Mouse (Mus musculus) MEL (cell line): Measurements from ENCODE around the gene Pum1. TPM values are rescaled to one million over a fixed set of nuclear protein-coding genes. Genes with fewer than 3 reads are reported as not detected.

Experiments
- DNase-seq: peaks from one replicate; pipeline ENCODE4 v3.0.0; 2011; ENCODE audit warnings: low read depth, low spot score
- H3K27ac ChIP-seq: 2 replicates; pipeline ENCODE4 v1.5.1; 2012; ENCODE audit warnings: low read depth, mild to moderate bottlenecking, control low read depth, low read length, moderate library complexity; ENCODE audit not compliant: control insufficient read depth
- H3K27me3 ChIP-seq, 2 experiments: fragments of 150-350 bp in 1 of 2; sonication (generic) in 1 of 2; 2 replicates each; pipeline ENCODE4 v1.6.1; 2012; ENCODE audit warnings: low read length in 2 of 2, mild to moderate bottlenecking in 2 of 2, improper control_type of control experiment in 1 of 2, moderate library complexity in 1 of 2; ENCODE audit not compliant: insufficient read depth in 2 of 2, control insufficient read depth in 1 of 2
- H3K36me3 ChIP-seq, 2 experiments: 2 replicates each; pipeline ENCODE4 v1.6.1; 2012 to 2014; ENCODE audit warnings: low read length in 2 of 2, improper control_type of control experiment in 1 of 2, inconsistent platforms in 1 of 2, mild to moderate bottlenecking in 1 of 2; ENCODE audit not compliant: insufficient read depth in 2 of 2, control insufficient read depth in 1 of 2
- H3K4me1 ChIP-seq, 2 experiments: fragments of 150-350 bp in 1 of 2; sonication (generic) in 1 of 2; 2 replicates each; pipeline ENCODE4 v1.6.1; 2012; ENCODE audit warnings: low read length in 2 of 2, improper control_type of control experiment in 1 of 2, mild to moderate bottlenecking in 1 of 2; ENCODE audit not compliant: insufficient read depth in 2 of 2, control insufficient read depth in 1 of 2
- H3K4me3 ChIP-seq, 2 experiments: fragments of 150-350 bp in 1 of 2; sonication (generic) in 1 of 2; 2 replicates each; pipeline ENCODE4 v1.5.1; 2012; ENCODE audit warnings: low read depth in 2 of 2, low read length in 2 of 2, mild to moderate bottlenecking in 2 of 2, moderate library complexity in 2 of 2, control low read depth in 1 of 2, improper control_type of control experiment in 1 of 2; ENCODE audit not compliant: control insufficient read depth in 1 of 2, insufficient read depth in 1 of 2
- H3K79me2 ChIP-seq: 2 replicates; pipeline ENCODE4 v1.6.1; 2012; ENCODE audit warnings: mild to moderate bottlenecking, low read length, moderate library complexity; ENCODE audit not compliant: control insufficient read depth, poor library complexity, insufficient read depth
- H3K9ac ChIP-seq: 2 replicates; pipeline ENCODE4 v1.6.1; 2012; ENCODE audit warnings: low read depth, mild to moderate bottlenecking, control low read depth, low read length, moderate library complexity; ENCODE audit not compliant: control insufficient read depth, poor library complexity, severe bottlenecking
- H3K9me3 ChIP-seq: fragments of 150-350 bp; sonication (generic); replicated peaks from 2 replicates; pipeline ENCODE4 v1.6.1; 2012; ENCODE audit warnings: mild to moderate bottlenecking, low read length, improper control_type of control experiment, moderate library complexity; ENCODE audit not compliant: insufficient read depth
- E2F4 ChIP-seq: IDR thresholded peaks from 2 replicates; pipeline ENCODE4 v1.6.1; 2011; ENCODE audit warnings: low read depth, low read length, improper control_type of control experiment, borderline replicate concordance
- ELF1 ChIP-seq: IDR thresholded peaks from 2 replicates; pipeline ENCODE4 v1.6.1; 2014; ENCODE audit warnings: low read depth, mild to moderate bottlenecking, inconsistent platforms, low read length, improper control_type of control experiment, moderate library complexity
- EP300 ChIP-seq, 2 experiments: IDR thresholded peaks; 2 replicates each; pipeline ENCODE4 v1.6.1; 2011; ENCODE audit warnings: improper control_type of control experiment in 2 of 2, low read length in 2 of 2, low read depth in 1 of 2, mild to moderate bottlenecking in 1 of 2
- HCFC1 ChIP-seq: IDR thresholded peaks from 2 replicates; pipeline ENCODE4 v1.6.1; 2012; ENCODE audit warnings: low read depth, mild to moderate bottlenecking, inconsistent platforms, low read length, improper control_type of control experiment, moderate library complexity
- KAT2A ChIP-seq: conservative IDR thresholded peaks from 2 replicates; pipeline ENCODE4 v1.6.1; 2012; ENCODE audit warnings: low read depth, low read length, improper control_type of control experiment, inconsistent platforms
- MAFK ChIP-seq: IDR thresholded peaks from 2 replicates; pipeline ENCODE4 v1.6.1; 2011; ENCODE audit warnings: low read depth, mild to moderate bottlenecking, low read length, improper control_type of control experiment, borderline replicate concordance
- MAZ ChIP-seq: IDR thresholded peaks from 2 replicates; pipeline ENCODE4 v1.6.1; 2012; ENCODE audit warnings: low read depth, mild to moderate bottlenecking, inconsistent platforms, low read length, improper control_type of control experiment
- MEF2A ChIP-seq: IDR thresholded peaks from 2 replicates; pipeline ENCODE4 v1.6.1; 2014; ENCODE audit warnings: low read depth, mild to moderate bottlenecking, inconsistent platforms, low read length, improper control_type of control experiment; ENCODE audit not compliant: poor library complexity, insufficient replicate concordance, severe bottlenecking; ENCODE audit errors: extremely low read depth
- NELFE ChIP-seq: IDR thresholded peaks from 2 replicates; pipeline ENCODE4 v1.6.1; 2011; ENCODE audit warnings: low read depth, low read length, improper control_type of control experiment
- POLR2AphosphoS5 ChIP-seq: IDR thresholded peaks from 2 replicates; pipeline ENCODE4 v1.6.1; 2012; ENCODE audit warnings: low read depth, borderline replicate concordance, mild to moderate bottlenecking, inconsistent platforms, low read length, moderate library complexity, mixed read lengths
- RCOR1 ChIP-seq: IDR thresholded peaks from 2 replicates; pipeline ENCODE4 v1.6.1; 2012; ENCODE audit warnings: low read depth, mild to moderate bottlenecking, inconsistent platforms, low read length, improper control_type of control experiment
- SIN3A ChIP-seq: IDR thresholded peaks from 2 replicates; pipeline ENCODE4 v1.6.1; 2012; ENCODE audit warnings: low read length, improper control_type of control experiment, inconsistent platforms
- SMC3 ChIP-seq: IDR thresholded peaks from 2 replicates; pipeline ENCODE4 v1.6.1; 2011; ENCODE audit warnings: low read depth, low read length, improper control_type of control experiment
- USF1 ChIP-seq: IDR thresholded peaks from 2 replicates; pipeline ENCODE4 v1.6.1; 2014; ENCODE audit warnings: low read depth, mild to moderate bottlenecking, inconsistent platforms, low read length, improper control_type of control experiment, moderate library complexity
- ZC3H11A ChIP-seq: IDR thresholded peaks from 2 replicates; pipeline ENCODE4 v1.6.1; 2012; ENCODE audit warnings: low read depth, mild to moderate bottlenecking, inconsistent platforms, low read length, improper control_type of control experiment
- ZKSCAN1 ChIP-seq: IDR thresholded peaks from 2 replicates; pipeline ENCODE4 v1.6.1; 2012; ENCODE audit warnings: low read depth, mild to moderate bottlenecking, inconsistent platforms, low read length, improper control_type of control experiment, moderate library complexity
- ZMIZ1 ChIP-seq: IDR thresholded peaks from 2 replicates; pipeline ENCODE4 v1.6.1; 2012; ENCODE audit warnings: low read depth, mild to moderate bottlenecking, inconsistent platforms, low read length, improper control_type of control experiment, moderate library complexity
- ZNF384 ChIP-seq: IDR thresholded peaks from 2 replicates; pipeline ENCODE4 v1.6.1; 2012; ENCODE audit warnings: low read depth, mild to moderate bottlenecking, inconsistent platforms, low read length, improper control_type of control experiment
- polyA plus RNA-seq, 2 experiments: library from polyadenylated mRNA; stranded (reverse) in 1 of 2; unstranded in 1 of 2; fragments of >175 nt in 1 of 2; fragments of >200 nt in 1 of 2; gene quantifications; 2 replicates each; pipeline versions ENCODE4 v1.2.1 to v1.2.4; 2012; ENCODE audit warnings: low replicate concordance in 2 of 2, low read depth in 1 of 2; ENCODE audit not compliant: insufficient read length in 2 of 2, insufficient read depth in 1 of 2, missing spikeins in 1 of 2
- total RNA-seq: library from RNA; depleted of rRNA; stranded (reverse); fragments of 300-350 nt; gene quantifications from 2 replicates; pipeline ENCODE4 v1.2.3, GENCODE M21; 2012

Gene Pum1
- total and polyA plus RNA-seq, 3 experiments: 31.9 to 46.2 (median 36.1) TPM

DNA sequence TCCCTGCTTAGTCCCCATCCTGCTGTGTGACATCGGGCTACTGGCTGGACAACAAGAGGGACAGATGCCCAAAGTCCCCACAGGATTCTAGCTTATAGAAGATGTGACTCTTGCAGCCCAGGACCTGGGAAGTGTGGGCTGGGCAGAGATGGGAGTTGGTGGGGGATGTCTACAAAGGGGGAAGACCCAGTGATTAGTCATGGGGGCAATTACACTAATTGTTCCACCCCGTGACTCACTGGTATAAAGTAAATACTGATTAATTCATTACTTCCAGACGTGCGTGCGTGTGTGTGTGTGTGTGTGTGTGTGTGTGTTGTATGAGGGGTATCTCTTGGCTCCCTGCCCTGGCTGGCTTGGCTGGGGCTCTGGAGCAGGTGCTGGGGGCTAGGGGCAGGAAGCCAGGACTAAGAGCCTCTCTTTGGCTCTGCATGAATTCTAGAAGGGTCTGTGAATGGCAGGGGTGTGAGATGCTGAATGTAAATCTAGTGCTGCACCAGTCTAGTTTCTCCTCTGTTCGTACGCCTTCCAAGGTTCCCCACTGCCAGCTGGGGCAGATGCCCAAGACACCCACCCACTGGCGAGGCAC lies 151.7 kb downstream of the Pum1 start:
- no peak for DNase-seq
- Histone ChIP-seq H3K9ac (no peak overlapping the region), H3K4me1 (no peaks in the 10 kb centered on the region), H3K79me2 (no peaks in the 10 kb centered on the region), H3K27me3 (no peaks in the 10 kb centered on the region), H3K9me3 (no peaks in the 10 kb centered on the region), H3K4me3 (no peak overlapping the region), H3K36me3 (no peaks in the 10 kb centered on the region), H3K27ac (no peak overlapping the region)
- TF ChIP-seq KAT2A (no peak), POLR2AphosphoS5 (no peak), RCOR1 (no peak), USF1 (no peak)

DNA sequence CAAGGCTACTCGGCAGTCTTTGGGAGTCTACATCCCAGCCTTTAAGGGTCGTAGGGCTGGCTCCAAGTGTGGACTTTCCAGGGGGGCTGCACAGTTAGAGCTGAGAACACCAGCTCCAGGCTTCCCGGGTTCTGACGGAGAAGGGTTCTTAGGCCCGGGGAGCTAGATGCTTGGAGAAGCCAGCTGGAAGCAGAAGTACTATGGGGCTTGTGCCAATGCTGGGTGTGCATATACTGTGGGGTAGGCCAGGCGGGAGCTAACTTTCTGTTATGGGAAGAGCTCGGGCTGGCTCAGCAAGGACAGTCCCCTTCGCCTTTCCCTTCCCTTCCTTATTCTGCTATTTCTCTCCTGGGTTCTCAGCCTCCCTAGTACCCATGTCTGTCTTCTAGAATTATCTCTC lies 152.7 kb downstream of the Pum1 start:
- DNase-seq: no peak
- no peak overlapping the region for H3K27ac ChIP-seq
- no peak for TF ChIP-seq MAZ
- TF ChIP-seq EP300 (IDR thresholded peaks at IDR 0.05; ENCODE audit: low read depth in 1 of 2, low read length in 2 of 2): no peak
- no peak for TF ChIP-seq POLR2AphosphoS5
- no peak for TF ChIP-seq ZMIZ1
- no peak for TF ChIP-seq MAFK
- TF ChIP-seq NELFE: no peak
- TF ChIP-seq HCFC1: no peak
- no peak for TF ChIP-seq SIN3A
- no peak for TF ChIP-seq ZKSCAN1
- no peak for TF ChIP-seq ELF1
- no peak for TF ChIP-seq ZC3H11A
- TF ChIP-seq MEF2A: no peak
- no peak for TF ChIP-seq SMC3
- TF ChIP-seq ZNF384: no peak
- TF ChIP-seq E2F4: no peak
- no peaks in the 10 kb centered on the region for H3K79me2 ChIP-seq
- no peaks in the 10 kb centered on the region for H3K27me3 ChIP-seq
- no peak overlapping the region for H3K9ac ChIP-seq
- no peak overlapping the region for H3K4me3 ChIP-seq
- no peaks in the 10 kb centered on the region for H3K36me3 ChIP-seq
- no peaks in the 10 kb centered on the region for H3K9me3 ChIP-seq
- H3K4me1 ChIP-seq: no peaks in the 10 kb centered on the region
